Mouse (Mus musculus) megakaryocyte, embryonic 14.5 days (primary cell): Measurements from ENCODE around the gene Gli2.

Source experiments
- FLI1 ChIP-seq: IDR thresholded peaks from 2 replicates; pipeline ENCODE4 v1.6.1; 2012; ENCODE audit warnings: low read length, inconsistent platforms, mixed read lengths
- GATA1 ChIP-seq: IDR thresholded peaks from 3 replicates; pipeline ENCODE4 v1.6.1; 2012; ENCODE audit warnings: mixed read lengths, low read length, inconsistent platforms, borderline replicate concordance

- no peak for TF ChIP-seq GATA1
- TF ChIP-seq FLI1 = no peak
These were observed 72.8 kb downstream of the Gli2 start for GRCm38 (mm10) chr1:118980636-118981035.
